ENCODE assay signal across 10 mouse cellular contexts in the genomic region with DNA sequence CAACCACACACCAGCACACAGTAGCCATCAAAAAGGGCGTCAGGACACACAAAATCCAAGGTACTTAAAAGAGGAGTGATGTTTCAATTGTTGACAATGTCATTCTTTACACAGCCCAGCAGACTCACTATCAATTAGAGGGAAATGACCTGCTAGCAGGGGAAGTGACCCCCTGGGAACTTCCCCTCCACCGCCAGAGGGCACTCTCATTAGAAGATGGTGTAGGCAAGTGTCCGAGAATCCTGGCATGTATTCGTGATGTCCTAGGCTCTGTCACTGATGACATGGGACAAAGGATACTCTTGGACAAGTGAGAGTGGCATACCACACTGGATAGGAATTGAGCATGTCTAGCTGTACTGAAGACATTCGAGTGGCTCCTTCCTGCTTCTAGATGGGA.
DNase-seq lines count a peak whose midpoint lies in the region; ATAC-seq and TF ChIP-seq lines count a peak whose summit lies in the region.
"Had no signal": no experiment of that assay in that cellular context is flagged by ENCODE, and none has a peak within 500 bp of the region (broad histone marks: within the 10 kb centered on the region; RNA-seq: fewer than 3 reads in every experiment).

No protein-coding gene starts in this region.

- no peak overlapping the region for H3K27ac ChIP-seq in gastrocnemius, adult 2 months
- H3K27ac ChIP-seq in liver, embryonic 14.5 days: no peak overlapping the region
- no peak overlapping the region for H3K27ac ChIP-seq in liver, embryonic 11.5 days (ENCODE audit: low read depth, low read length)
- H3K27ac ChIP-seq in MEL (ENCODE audit: control insufficient read depth, low read depth, low read length): no peak overlapping the region
- H3K27ac ChIP-seq: liver, embryonic 15.5 days had no signal

- ATAC-seq in liver, embryonic 14.5 days (ENCODE audit: insufficient read depth): no peak
- no peak for ATAC-seq in liver, embryonic 11.5 days (replicated peaks; ENCODE audit: low FRiP score)
- 0 out of 2 replicates have a peak, but pooled peaks have one; percentile 20 for ATAC-seq in megakaryocyte progenitor cell, adult 5-6 weeks (replicated peaks; ENCODE audit: poor library complexity)

- H3K4me3 ChIP-seq in gastrocnemius, adult 2 months: no peak overlapping the region
- no peak overlapping the region for H3K4me3 ChIP-seq in liver, embryonic 14.5 days (ENCODE audit: insufficient read depth in 1 of 2, low read depth in 2 of 2, low read length in 2 of 2)
- H3K4me3 ChIP-seq in liver, embryonic 11.5 days (ENCODE audit: low read depth, low read length): no peak overlapping the region
- H3K4me3 ChIP-seq in MEL (ENCODE audit: control insufficient read depth in 1 of 2, insufficient read depth in 1 of 2, low read depth in 2 of 2, low read length in 2 of 2): no peak overlapping the region
- H3K4me3 ChIP-seq: liver, embryonic 15.5 days had no signal

- TF ChIP-seq CTCF in gastrocnemius, adult 2 months (IDR thresholded peaks at IDR 0.05): peak; percentile 46
- peak; percentile 41; the same call in 1 of the 2 replicates for TF ChIP-seq CTCF in liver, embryonic 14.5 days (IDR thresholded peaks at IDR 0.05; ENCODE audit: low read depth)
- TF ChIP-seq CTCF in MEL (IDR thresholded peaks at IDR 0.05 in 2 of 3, conservative IDR thresholded peaks at IDR 0.05 in 1 of 3; ENCODE audit: control insufficient read depth in 1 of 3, insufficient read depth in 1 of 3, low read depth in 2 of 3, low read length in 3 of 3, poor library complexity in 1 of 3, severe bottlenecking in 1 of 3): peak in 2 of 3 experiments; percentile 3 to 33; a peak in 3 of 6 replicates

- no peaks in the 10 kb centered on the region for H3K4me1 ChIP-seq in liver, embryonic 14.5 days (replicated peaks; ENCODE audit: control insufficient read depth in 2 of 2, insufficient read depth in 2 of 2, low read length in 1 of 2)
- H3K4me1 ChIP-seq in liver, embryonic 11.5 days (replicated peaks; ENCODE audit: control insufficient read depth, insufficient read depth, low read length): no peaks in the 10 kb centered on the region
- H3K4me1 ChIP-seq in MEL (ENCODE audit: control insufficient read depth in 1 of 2, insufficient read depth in 2 of 2, low read length in 2 of 2): no peaks in the 10 kb centered on the region
- H3K4me1 ChIP-seq: liver, embryonic 15.5 days had no signal

- TF ChIP-seq RAD21 in MEL (IDR thresholded peaks at IDR 0.05; ENCODE audit: low read depth, low read length): no peak

- H3K9ac ChIP-seq in liver, embryonic 14.5 days (replicated peaks): no peak overlapping the region
- no peak overlapping the region for H3K9ac ChIP-seq in liver, embryonic 11.5 days (ENCODE audit: low read depth, low read length)
- H3K9ac ChIP-seq in MEL (ENCODE audit: control insufficient read depth, low read depth, low read length, poor library complexity, severe bottlenecking): no peak overlapping the region
- H3K9ac ChIP-seq: liver, embryonic 15.5 days had no signal

- no peaks in the 10 kb centered on the region for H3K9me3 ChIP-seq in liver, embryonic 14.5 days (ENCODE audit: control insufficient read depth, low read length)
- no peaks in the 10 kb centered on the region for H3K9me3 ChIP-seq in liver, embryonic 11.5 days (ENCODE audit: control insufficient read depth, low read length)
- H3K9me3 ChIP-seq in MEL (replicated peaks; ENCODE audit: insufficient read depth, low read length): no peaks in the 10 kb centered on the region
- H3K9me3 ChIP-seq: liver, embryonic 15.5 days had no signal

- intact Hi-C loops in gastrocnemius, adult 2 months (cut with DNase I): no loop called here

- TF ChIP-seq EP300 in liver, embryonic 14.5 days (IDR thresholded peaks at IDR 0.05; ENCODE audit: low read depth): no peak
- TF ChIP-seq EP300 in MEL (IDR thresholded peaks at IDR 0.05; ENCODE audit: low read depth in 1 of 2, low read length in 2 of 2): no peak

- 49% methylated on average over 5 of the region's 5 CpGs for WGBS in liver, embryonic 14.5 days (ENCODE audit: insufficient replicate concordance)
- 58% methylated on average over 5 of the region's 5 CpGs for WGBS in liver, embryonic 11.5 days

- H3K79me2 ChIP-seq in MEL (ENCODE audit: control insufficient read depth, insufficient read depth, low read length, poor library complexity): no peaks in the 10 kb centered on the region

- DNase-seq in gastrocnemius, adult 2 months: peak; percentile 39
- DNase-seq in gastrocnemius, adult 8-10 months (ENCODE audit: low spot score in 2 of 2): no peak
- DNase-seq in liver, embryonic 14.5 days (ENCODE audit: low read depth in 3 of 3, low spot score in 3 of 3): no peak
- DNase-seq in liver, embryonic 11.5 days (ENCODE audit: low spot score): no peak
- no peak for DNase-seq in MEL (ENCODE audit: low read depth, low spot score)
- no peak for DNase-seq in frontal cortex, postnatal 36 days (ENCODE audit: low spot score in 2 of 2)
- no peak for DNase-seq in MN1 (ENCODE audit: low spot score)
- DNase-seq: cerebellum, adult 11-12 months had no signal

- no peaks in the 10 kb centered on the region for H3K27me3 ChIP-seq in liver, embryonic 14.5 days (ENCODE audit: control insufficient read depth, insufficient read depth, low read length)
- no peaks in the 10 kb centered on the region for H3K27me3 ChIP-seq in liver, embryonic 11.5 days (replicated peaks; ENCODE audit: control insufficient read depth, insufficient read depth, low read length)
- H3K27me3 ChIP-seq in MEL (ENCODE audit: control insufficient read depth in 1 of 2, insufficient read depth in 2 of 2, low read length in 2 of 2): no peaks in the 10 kb centered on the region
- H3K27me3 ChIP-seq: liver, embryonic 15.5 days had no signal

- H3K36me3 ChIP-seq in liver, embryonic 14.5 days (replicated peaks; ENCODE audit: control insufficient read depth, insufficient read depth, low read depth): no peaks in the 10 kb centered on the region
- no peaks in the 10 kb centered on the region for H3K36me3 ChIP-seq in liver, embryonic 11.5 days (ENCODE audit: control insufficient read depth, insufficient read depth, low read length)
- H3K36me3 ChIP-seq in MEL (ENCODE audit: control insufficient read depth in 1 of 2, insufficient read depth in 2 of 2, low read length in 2 of 2): no peaks in the 10 kb centered on the region
- H3K36me3 ChIP-seq: liver, embryonic 15.5 days had no signal

- no peak for TF ChIP-seq POLR2A in MEL (IDR thresholded peaks at IDR 0.05; ENCODE audit: control insufficient read depth in 1 of 2, insufficient read depth in 1 of 2, low read depth in 1 of 2, low read length in 2 of 2, poor library complexity in 1 of 2)

- H3K4me2 ChIP-seq in liver, embryonic 14.5 days (ENCODE audit: low read depth): no peak overlapping the region
- H3K4me2 ChIP-seq in liver, embryonic 11.5 days: no peak overlapping the region
- H3K4me2 ChIP-seq: liver, embryonic 15.5 days had no signal

TF ChIP-seq in MEL, 35 proteins besides CTCF, POLR2A, EP300 and RAD21:
- TF ChIP-seq USF2 (IDR thresholded peaks at IDR 0.05; ENCODE audit: borderline replicate concordance in 1 of 2, insufficient read depth in 1 of 2, low read depth in 1 of 2, low read length in 2 of 2) (no peak), NRF1 (IDR thresholded peaks at IDR 0.05; ENCODE audit: insufficient read depth, low read depth, low read length, poor library complexity, severe bottlenecking) (no peak), HCFC1 (IDR thresholded peaks at IDR 0.05; ENCODE audit: low read depth, low read length) (no peak)
